Mouse (Mus musculus) heart, embryonic 13.5 days (tissue): ENCODE measurements around the gene AW209491. TPM values are rescaled to one million over a fixed set of nuclear protein-coding genes. Genes with fewer than 3 reads are reported as not detected.

Experiments used
- ATAC-seq: fragments of 200-750 bp; cut with Nextera tagmentation; 2 replicates; pipeline ENCODE4 v1.8.0; 2017; ENCODE audit warnings: moderate TSS enrichment; ENCODE audit not compliant: insufficient number of reproducible peaks, low FRiP score, low TSS enrichment; ENCODE audit errors: extremely low read depth
- H3K27ac ChIP-seq: fragments of 300-500 bp; sonication (generic); replicated peaks from 2 replicates; pipeline ENCODE4 v1.5.1; 2015; ENCODE audit warnings: moderate library complexity, mild to moderate bottlenecking, inconsistent platforms
- H3K27me3 ChIP-seq: fragments of 300-500 bp; sonication (generic); replicated peaks from 2 replicates; pipeline ENCODE4 v1.6.1; 2015; ENCODE audit warnings: mild to moderate bottlenecking, inconsistent platforms
- H3K36me3 ChIP-seq: fragments of 300-500 bp; sonication (generic); 2 replicates; pipeline ENCODE4 v1.6.1; 2015; ENCODE audit warnings: mild to moderate bottlenecking, inconsistent platforms
- H3K4me1 ChIP-seq: fragments of 300-500 bp; sonication (generic); 2 replicates; pipeline ENCODE4 v1.6.1; 2015; ENCODE audit warnings: inconsistent platforms
- H3K4me2 ChIP-seq: fragments of 300-500 bp; sonication (generic); 2 replicates; pipeline ENCODE4 v1.6.1; 2015; ENCODE audit warnings: inconsistent platforms, mild to moderate bottlenecking, moderate library complexity
- H3K4me3 ChIP-seq: fragments of 300-500 bp; sonication (generic); 2 replicates; pipeline ENCODE4 v1.5.1; 2015; ENCODE audit warnings: moderate library complexity, mild to moderate bottlenecking, inconsistent platforms
- H3K9ac ChIP-seq: fragments of 300-500 bp; sonication (generic); 2 replicates; pipeline ENCODE4 v1.6.1; 2015; ENCODE audit warnings: inconsistent platforms, mild to moderate bottlenecking, moderate library complexity
- H3K9me3 ChIP-seq: fragments of 300-500 bp; sonication (generic); 2 replicates; pipeline ENCODE4 v1.6.1; 2016; ENCODE audit warnings: inconsistent platforms
- WGBS: fragments of 180-500 bp; shearing (Covaris S2); methylation state at CpG from one replicate; pipeline ENCODE4 v1.1.7; 2015; ENCODE audit warnings: mixed read lengths; 5-methylcytosine and 5-hydroxymethylcytosine counted together
- polyA plus RNA-seq: library from polyadenylated mRNA; unstranded; fragments of >200 nt; fragmentation: Nextera tagmentation; extraction: Ambion mirVana; gene quantifications from 2 replicates; pipeline ENCODE4 v1.2.1, GENCODE M21; 2015

The AW209491 gene
- polyA plus RNA-seq, 1 experiment from 2014 or later = 16.4 TPM

DNA sequence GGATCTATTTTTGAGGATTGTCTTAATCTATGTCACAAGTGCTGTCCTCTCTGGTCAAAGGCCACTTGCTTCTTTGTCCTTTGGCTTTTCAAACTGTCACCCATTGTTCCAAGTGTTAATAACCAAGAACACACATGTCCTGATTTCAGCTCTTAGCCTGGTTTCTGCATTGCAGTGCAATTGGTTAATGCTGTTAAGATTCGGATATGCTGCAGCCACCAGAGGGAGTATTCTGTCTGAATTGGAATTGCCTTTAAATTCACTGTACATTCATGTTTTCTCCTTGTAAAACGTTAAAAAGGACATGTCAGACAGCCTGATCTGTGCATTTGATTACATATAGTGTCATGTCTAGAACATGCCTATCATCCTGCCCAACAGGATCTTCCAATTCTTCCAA is 40.4 kb downstream of the AW209491 start:
- Histone ChIP-seq H3K4me3 (no peak overlapping the region), H3K4me1 (no peaks in the 10 kb centered on the region), H3K9me3 (no peaks in the 10 kb centered on the region), H3K27me3 (no peaks in the 10 kb centered on the region), H3K27ac (no peak overlapping the region), H3K9ac (no peak overlapping the region), H3K4me2 (no peak overlapping the region), H3K36me3 (no peaks in the 10 kb centered on the region)
- ATAC-seq = no peak
- 32% methylated on average over 2 of the region's 2 CpGs for WGBS

Other genes with a start within 250 kb of the AW209491 start
- 0.43 and 1.2 TPM in 2 replicates for gene Hecw1, start 106.9 kb upstream of the AW209491 start, polyA plus RNA-seq
- gene Mrpl32, start 17.0 kb upstream of the AW209491 start, polyA plus RNA-seq = 101 and 119 TPM in 2 replicates
- gene Psma2, start 16.9 kb upstream of the AW209491 start, polyA plus RNA-seq = 143 and 169 TPM in 2 replicates